Mouse (Mus musculus) heart, embryonic 11.5 days (tissue): ENCODE data around the gene Gm20481. TPM values are rescaled to one million over a fixed set of nuclear protein-coding genes. Genes with fewer than 3 reads are reported as not detected.

Experiments
- ATAC-seq: fragments of 200-750 bp; cut with Nextera tagmentation; replicated peaks from 2 replicates; pipeline ENCODE4 v1.8.0; 2017; ENCODE audit warnings: moderate library complexity; ENCODE audit not compliant: insufficient number of reproducible peaks, low FRiP score, low TSS enrichment
- H3K27ac ChIP-seq: fragments of 300-500 bp; sonication (generic); 2 replicates; pipeline ENCODE4 v1.5.1; 2014; ENCODE audit warnings: mild to moderate bottlenecking, low read depth, low read length
- H3K27me3 ChIP-seq: fragments of 300-500 bp; sonication (generic); 2 replicates; pipeline ENCODE4 v1.6.1; 2014; ENCODE audit warnings: mild to moderate bottlenecking, low read length, mixed read lengths; ENCODE audit not compliant: control insufficient read depth, insufficient read depth
- H3K36me3 ChIP-seq: fragments of 300-500 bp; sonication (generic); 2 replicates; pipeline ENCODE4 v1.6.1; 2014; ENCODE audit warnings: mild to moderate bottlenecking, low read length, moderate library complexity, mixed read lengths; ENCODE audit not compliant: control insufficient read depth, insufficient read depth
- H3K4me1 ChIP-seq: fragments of 300-500 bp; sonication (generic); 2 replicates; pipeline ENCODE4 v1.6.1; 2014; ENCODE audit warnings: low read length; ENCODE audit not compliant: control insufficient read depth, insufficient read depth
- H3K4me2 ChIP-seq: fragments of 300-500 bp; sonication (generic); 2 replicates; pipeline ENCODE4 v1.6.1; 2014; ENCODE audit warnings: mild to moderate bottlenecking, moderate library complexity
- H3K4me3 ChIP-seq: fragments of 300-500 bp; sonication (generic); 2 replicates; pipeline ENCODE4 v1.5.1; 2014; ENCODE audit warnings: low read depth, low read length
- H3K9ac ChIP-seq: fragments of 300-500 bp; sonication (generic); 2 replicates; pipeline ENCODE4 v1.6.1; 2014; ENCODE audit warnings: mild to moderate bottlenecking, low read depth, low read length, moderate library complexity
- H3K9me3 ChIP-seq: fragments of 300-500 bp; sonication (generic); replicated peaks from 2 replicates; pipeline ENCODE4 v1.6.1; 2016; ENCODE audit warnings: low read length; ENCODE audit not compliant: control insufficient read depth
- WGBS: fragments of 180-500 bp; shearing (Covaris S2); extraction: QIAGEN DNeasy Blood & Tissue Kit; methylation state at CpG from one replicate; pipeline ENCODE4 v1.1.7; 2014; ENCODE audit not compliant: insufficient replicate concordance; 5-methylcytosine and 5-hydroxymethylcytosine counted together
- polyA plus RNA-seq: library from polyadenylated mRNA; unstranded; fragments of >200 nt; fragmentation: Nextera tagmentation; extraction: Ambion mirVana; gene quantifications from 2 replicates; pipeline ENCODE4 v1.2.1, GENCODE M21; 2014

Gm20481 gene
- polyA plus RNA-seq, 1 experiment from 2014 or later = not detected

DNA sequence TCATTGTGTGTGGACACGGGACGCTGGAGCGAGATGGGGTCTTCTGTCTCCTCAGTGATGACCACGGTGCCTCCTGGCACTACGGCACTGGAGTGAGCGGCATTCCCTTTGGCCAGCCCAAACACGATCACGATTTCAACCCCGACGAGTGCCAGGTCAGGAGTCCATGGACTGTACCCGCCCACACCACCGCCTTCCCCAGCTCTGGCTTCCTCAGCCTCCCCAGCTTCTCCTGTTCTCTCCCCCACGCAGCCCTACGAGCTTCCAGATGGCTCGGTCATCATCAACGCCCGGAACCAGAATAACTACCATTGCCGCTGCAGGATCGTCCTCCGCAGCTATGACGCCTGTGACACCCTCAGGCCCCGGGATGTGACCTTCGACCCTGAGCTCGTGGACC, 35.7 kb upstream of the Gm20481 start:
- Histone ChIP-seq H3K27ac (no peak overlapping the region), H3K9ac (no peak overlapping the region), H3K4me3 (no peak overlapping the region), H3K36me3 (0 out of 2 replicates have a peak, but pooled peaks cover 4% of the 10 kb centered on the region), H3K9me3 (no peaks in the 10 kb centered on the region), H3K4me1 (peaks cover 4% of the 10 kb centered on the region; the same call in 1 of the 2 replicates), H3K27me3 (no peaks in the 10 kb centered on the region), H3K4me2 (no peak overlapping the region; the same call in 1 of the 2 replicates)
- WGBS = 68% methylated on average over 24 of the region's 24 CpGs
- no peak for ATAC-seq

DNA sequence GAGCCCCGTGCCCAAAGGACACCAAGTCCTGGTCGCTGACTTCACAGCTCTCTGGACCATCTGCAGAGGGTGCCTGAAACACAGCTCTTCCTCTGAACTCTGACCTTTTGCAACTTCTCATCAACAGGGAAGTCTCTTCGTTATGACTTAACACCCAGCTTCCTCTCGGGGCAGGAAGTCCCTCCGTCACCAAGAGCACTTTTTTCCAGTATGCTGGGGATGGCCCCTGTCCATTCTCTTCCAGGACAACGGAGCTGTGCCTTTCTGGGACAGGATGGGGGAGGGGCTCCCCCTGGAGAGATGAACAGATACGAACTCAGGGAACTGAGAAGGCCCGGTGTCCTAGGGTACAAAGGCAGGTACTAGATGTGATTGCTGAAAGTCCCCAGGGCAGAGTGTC, 34.9 kb upstream of the Gm20481 start:
- no peaks in the 10 kb centered on the region for H3K27me3 ChIP-seq
- no peak overlapping the region for H3K4me3 ChIP-seq
- H3K36me3 ChIP-seq = 0 out of 2 replicates have a peak, but pooled peaks cover 4% of the 10 kb centered on the region
- 43% methylated on average over 8 of the region's 8 CpGs for WGBS
- H3K4me1 ChIP-seq = peaks cover 4% of the 10 kb centered on the region; the same call in 1 of the 2 replicates
- ATAC-seq = no peak
- peak overlapping the region; percentile 8; the same call in 1 of the 2 replicates for H3K4me2 ChIP-seq
- H3K27ac ChIP-seq = no peak overlapping the region
- H3K9ac ChIP-seq = peak overlapping the region; percentile 16; the same call in 1 of the 2 replicates
- H3K9me3 ChIP-seq = no peaks in the 10 kb centered on the region

DNA sequence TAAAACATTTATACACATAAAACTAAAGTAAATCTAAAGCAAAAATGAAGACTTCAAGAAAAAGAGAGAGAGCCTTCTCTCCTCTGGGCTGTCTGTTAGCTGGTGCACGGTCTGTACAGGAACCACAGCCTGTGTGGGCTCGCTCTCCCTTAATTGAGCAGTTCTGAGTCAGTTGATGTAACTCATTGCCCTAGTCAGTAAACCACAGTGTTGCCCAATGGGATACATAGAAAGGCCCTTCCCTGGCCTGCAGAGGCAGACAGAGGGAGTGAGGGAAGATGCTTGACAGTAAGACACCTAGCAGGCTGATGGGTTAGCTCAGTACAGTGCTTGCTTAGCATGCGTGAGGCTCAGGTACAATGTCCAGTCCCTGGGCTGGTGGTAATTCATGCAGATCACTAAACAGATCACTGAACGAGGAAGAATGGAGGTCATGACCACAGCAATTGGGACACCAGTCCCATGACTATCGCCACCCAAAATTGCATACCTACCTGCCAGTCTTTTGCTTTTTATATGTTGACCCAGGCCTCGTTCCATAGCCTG, 31.7 kb upstream of the Gm20481 start:
- WGBS = 83% methylated on average over 6 of the region's 6 CpGs
- Histone ChIP-seq H3K4me1 (no peaks in the 10 kb centered on the region), H3K4me3 (no peak overlapping the region), H3K27ac (no peak overlapping the region), H3K9me3 (no peaks in the 10 kb centered on the region), H3K4me2 (no peak overlapping the region), H3K36me3 (0 out of 2 replicates have a peak, but pooled peaks cover 2% of the 10 kb centered on the region), H3K27me3 (no peaks in the 10 kb centered on the region), H3K9ac (no peak overlapping the region)
- ATAC-seq = no peak

DNA sequence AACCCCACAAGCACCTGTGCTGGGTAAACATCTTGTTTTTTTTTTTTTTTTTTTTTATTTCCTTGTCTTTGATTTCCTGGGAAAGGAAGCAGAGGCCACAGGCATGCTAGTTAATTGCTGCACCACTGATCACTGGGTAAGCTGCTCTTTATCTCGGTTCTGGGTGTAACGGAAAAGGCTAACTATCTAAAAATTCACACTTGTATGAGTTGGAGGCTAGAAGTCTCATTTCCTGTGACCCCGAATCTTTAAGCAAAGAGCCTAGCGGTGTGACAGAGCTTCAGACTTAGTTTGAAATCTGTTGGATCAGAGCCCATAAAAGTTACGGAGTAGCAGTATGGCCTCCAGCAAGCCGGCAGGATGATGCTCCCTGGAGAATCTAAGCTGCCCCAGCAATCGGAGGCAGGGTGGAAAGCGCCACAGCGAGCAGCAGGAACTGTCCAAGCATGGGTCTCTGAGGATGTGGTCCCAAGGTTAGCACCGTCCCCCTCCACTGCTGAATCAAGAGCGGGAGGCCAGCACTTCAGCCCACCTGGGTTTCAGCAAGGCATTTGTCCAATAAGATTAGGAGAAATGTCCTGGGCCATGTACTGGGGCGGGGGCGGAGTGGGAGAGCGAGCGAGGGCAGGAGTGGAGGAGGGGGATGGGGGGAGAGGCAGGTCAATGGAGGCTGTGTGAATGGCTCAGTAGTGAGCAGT, 28.2 kb upstream of the Gm20481 start:
- Histone ChIP-seq H3K4me1 (no peaks in the 10 kb centered on the region), H3K4me3 (peak overlapping the region; percentile 36), H3K27ac (peak overlapping the region; percentile 66), H3K27me3 (no peaks in the 10 kb centered on the region), H3K4me2 (peak overlapping the region; percentile 68), H3K9ac (peak overlapping the region; percentile 67), H3K36me3 (no peaks in the 10 kb centered on the region), H3K9me3 (no peaks in the 10 kb centered on the region)
- 7% methylated on average over 15 of the region's 15 CpGs for WGBS
- ATAC-seq = no peak; the same call in 1 of the 2 replicates

DNA sequence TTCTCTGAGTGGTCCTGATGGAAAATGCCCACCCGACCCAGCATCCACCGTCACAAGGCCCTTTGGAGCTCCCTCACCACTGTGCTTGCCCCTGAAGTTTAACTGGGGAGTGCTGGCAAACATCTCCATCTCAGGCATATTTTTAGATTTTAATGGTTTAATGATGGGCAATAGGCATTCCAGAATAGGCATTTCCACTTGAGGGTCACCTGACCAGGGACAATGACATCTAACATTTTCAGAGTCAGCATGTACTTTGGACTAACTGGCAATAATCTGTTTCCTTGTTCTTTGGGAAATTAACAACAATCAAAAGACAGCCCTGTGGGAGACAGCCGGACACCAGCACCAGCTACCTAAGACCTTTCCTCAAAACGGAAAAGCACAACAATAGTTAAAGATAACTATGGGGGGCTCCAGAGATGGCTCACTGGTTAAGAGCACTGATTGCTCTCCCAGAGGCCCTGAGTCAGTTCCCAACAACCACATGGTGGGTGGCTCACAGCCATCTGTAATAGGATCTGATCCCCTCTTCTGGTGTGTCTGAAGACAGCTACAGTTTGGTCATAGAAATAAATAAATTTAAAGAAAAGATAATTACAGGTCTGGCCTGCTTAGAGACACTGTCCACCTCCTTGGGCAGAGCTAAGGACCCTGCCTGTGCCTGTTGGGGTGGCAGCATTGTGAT, 26.4 kb upstream of the Gm20481 start:
- Histone ChIP-seq H3K27me3 (no peaks in the 10 kb centered on the region), H3K4me2 (no peak overlapping the region), H3K9me3 (no peaks in the 10 kb centered on the region), H3K27ac (no peak overlapping the region), H3K4me1 (no peaks in the 10 kb centered on the region), H3K36me3 (no peaks in the 10 kb centered on the region), H3K9ac (no peak overlapping the region), H3K4me3 (no peak overlapping the region)
- no peak for ATAC-seq
- WGBS = 73% methylated on average over 4 of the region's 4 CpGs

DNA sequence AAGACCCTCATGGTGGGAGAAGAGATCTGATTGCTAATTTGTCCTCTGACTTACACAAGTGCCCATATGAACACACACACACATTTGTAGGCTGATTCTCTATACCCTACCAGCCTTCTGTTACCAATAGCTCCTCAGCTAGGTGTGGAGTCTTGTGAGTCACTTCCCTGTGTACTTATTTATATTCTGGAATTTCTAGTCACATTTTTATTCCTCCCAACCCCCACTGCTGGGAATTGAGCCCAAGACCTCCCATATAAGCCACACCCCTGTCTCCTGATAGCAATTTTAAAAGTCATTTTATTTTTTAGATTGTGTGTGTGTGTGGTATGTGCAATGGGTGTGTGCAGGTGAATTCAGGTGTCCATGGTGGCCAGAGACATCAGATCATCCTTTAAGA, 25.4 kb upstream of the Gm20481 start:
- ATAC-seq = no peak
- no peak overlapping the region for H3K27ac ChIP-seq
- no peak overlapping the region for H3K9ac ChIP-seq
- no peak overlapping the region for H3K4me2 ChIP-seq
- H3K36me3 ChIP-seq = no peaks in the 10 kb centered on the region
- H3K4me3 ChIP-seq = no peak overlapping the region
- no peaks in the 10 kb centered on the region for H3K4me1 ChIP-seq
- H3K27me3 ChIP-seq = no peaks in the 10 kb centered on the region
- H3K9me3 ChIP-seq = no peaks in the 10 kb centered on the region

DNA sequence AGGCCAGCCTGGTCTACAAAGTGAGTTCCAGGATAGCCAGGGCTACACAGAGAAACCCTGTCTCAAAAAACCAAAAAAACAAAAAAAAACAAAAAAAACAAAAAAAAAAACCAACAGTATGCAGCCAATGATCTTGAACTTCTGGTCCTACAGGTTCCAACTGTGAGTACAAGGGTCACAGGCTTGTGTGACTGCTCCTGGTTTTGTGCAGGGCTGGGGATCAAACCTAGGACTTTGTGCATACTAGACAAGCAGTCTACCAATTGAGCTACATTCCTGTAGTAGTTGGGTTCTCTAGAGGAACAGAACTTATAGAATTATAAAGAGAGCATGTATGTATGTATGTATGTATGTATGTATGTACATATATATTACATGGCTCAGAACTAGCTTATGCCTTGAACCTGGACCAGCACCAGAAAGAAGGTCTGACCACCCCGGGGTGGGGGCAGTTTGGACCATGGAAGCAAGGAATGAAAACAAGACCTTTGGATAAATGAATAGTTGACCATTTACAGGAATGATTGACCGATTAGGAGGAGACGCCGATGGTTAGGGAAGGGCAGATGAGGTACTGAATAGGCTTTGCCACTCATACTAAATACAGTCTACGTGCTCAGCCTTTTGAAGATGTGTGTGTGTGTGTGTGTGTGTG, 23.1 kb upstream of the Gm20481 start:
- Histone ChIP-seq H3K9ac (no peak overlapping the region), H3K36me3 (peaks cover 19% of the 10 kb centered on the region), H3K4me2 (no peak overlapping the region), H3K27me3 (no peaks in the 10 kb centered on the region), H3K27ac (no peak overlapping the region), H3K9me3 (no peaks in the 10 kb centered on the region), H3K4me3 (no peak overlapping the region), H3K4me1 (peaks cover 10% of the 10 kb centered on the region)
- 87% methylated on average over 5 of the region's 5 CpGs for WGBS
- no peak for ATAC-seq

DNA sequence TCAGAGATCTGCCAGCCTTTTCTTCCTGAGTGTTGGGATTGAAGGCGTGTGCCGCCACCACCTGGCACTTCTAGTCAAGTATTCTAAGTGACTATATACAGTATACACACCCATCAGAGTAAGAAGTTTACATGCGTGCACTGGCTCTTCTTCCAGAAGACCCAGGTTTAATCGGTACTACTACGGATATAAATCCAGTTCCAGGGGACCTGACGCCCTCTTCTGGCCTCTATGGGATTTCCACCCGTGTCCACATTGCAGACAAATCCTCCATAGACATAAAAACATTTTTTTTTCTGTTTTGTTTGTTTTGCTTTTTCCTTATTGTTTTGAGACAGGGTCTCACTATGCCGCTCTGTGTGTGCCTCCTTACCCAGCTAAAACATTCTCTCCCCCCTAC, 22.1 kb upstream of the Gm20481 start:
- 30% methylated on average over 8 of the region's 8 CpGs for WGBS
- ATAC-seq = no peak
- H3K4me3 ChIP-seq = no peak overlapping the region
- no peaks in the 10 kb centered on the region for H3K27me3 ChIP-seq
- H3K27ac ChIP-seq = no peak overlapping the region
- H3K36me3 ChIP-seq = peaks cover 19% of the 10 kb centered on the region
- no peak overlapping the region for H3K4me2 ChIP-seq
- no peaks in the 10 kb centered on the region for H3K9me3 ChIP-seq
- H3K9ac ChIP-seq = no peak overlapping the region
- H3K4me1 ChIP-seq = peaks cover 10% of the 10 kb centered on the region
